Mouse (Mus musculus): Measurements from ENCODE around the gene Cgrrf1. TPM values are rescaled to one million over a fixed set of nuclear protein-coding genes. Genes with fewer than 3 reads are reported as not detected.
A peak's percentile ranks its signal among the peaks of the same experiment; 100 is the strongest.

Gene Cgrrf1
- polyA plus RNA-seq, 1 experiment: 8.0 TPM

DNA sequence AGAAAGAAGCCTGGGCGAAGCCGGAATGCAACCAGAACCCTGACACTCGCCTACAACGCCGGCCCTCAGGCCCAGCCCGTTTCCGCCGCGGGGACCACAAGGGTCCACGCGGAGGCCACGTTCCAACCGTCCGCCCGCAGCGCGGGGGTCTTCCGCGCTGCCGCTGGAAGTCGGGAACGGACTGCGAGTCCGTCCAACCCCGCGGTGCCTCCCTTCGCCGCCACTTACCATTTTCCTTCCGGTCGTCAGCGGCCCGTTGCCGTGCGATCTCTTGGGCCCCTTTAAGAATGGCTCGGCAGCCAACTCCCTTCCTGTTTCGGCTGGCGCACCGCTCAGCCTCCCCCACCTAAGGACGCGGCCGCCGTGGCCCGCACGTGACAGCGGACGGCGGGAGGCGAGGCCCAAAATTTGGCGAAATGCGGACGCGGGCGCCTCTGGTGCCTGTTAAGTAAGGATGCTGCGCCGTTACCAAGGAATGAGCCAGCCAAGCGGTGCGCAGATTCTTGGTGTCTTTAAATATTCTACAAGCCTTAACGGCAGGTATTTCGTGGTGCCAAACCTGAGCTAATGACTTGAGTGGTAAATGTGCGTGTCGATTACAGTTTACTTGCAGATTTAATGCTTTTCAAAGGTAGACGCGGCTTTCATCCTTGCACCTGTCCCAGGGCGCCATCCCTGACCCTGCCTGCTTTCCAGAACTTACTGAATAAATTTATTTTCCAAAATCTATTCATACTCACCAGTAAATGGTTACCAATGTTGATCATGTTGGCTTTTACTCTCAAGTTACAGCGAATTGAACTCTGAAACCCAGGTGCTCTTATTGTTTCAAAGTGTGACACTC, 9.8 kb upstream of the Cgrrf1 start, which contains the start of gene Gmfb:
Gene Gmfb (minus strand): TSS at position 370 of the 844 bp plus-strand sequence.
- Histone ChIP-seq H3K4me3 (ENCODE audit: control insufficient read depth, insufficient read depth, low read length) (peak within 1 kb of the TSS; percentile 85), H3K4me1 (replicated peaks; ENCODE audit: control insufficient read depth, insufficient read depth, low read length) (peaks cover 5% of the 10 kb centered on the region), H3K27ac (ENCODE audit: control insufficient read depth, insufficient read depth, low read length) (peak within 1 kb of the TSS; percentile 9), H3K36me3 (ENCODE audit: control insufficient read depth, insufficient read depth, low read length) (no peaks in the 10 kb centered on the region), H3K27me3 (ENCODE audit: control insufficient read depth, insufficient read depth, low read length) (no peaks in the 10 kb centered on the region)
- WGBS: under 1% methylated on average over 65 of the region's 65 CpGs
- DNase-seq: peak; percentile 97
- TF ChIP-seq POLR2A (IDR thresholded peaks at IDR 0.05; ENCODE audit: control insufficient read depth, extremely low read depth, insufficient read depth, low read length, poor library complexity) (peak; percentile 86), CTCF (IDR thresholded peaks at IDR 0.05; ENCODE audit: borderline replicate concordance, control insufficient read depth, extremely low read depth, insufficient read depth, low read length, poor library complexity) (0 out of 2 replicates have a peak, but pooled peaks have one; percentile 48)

DNA sequence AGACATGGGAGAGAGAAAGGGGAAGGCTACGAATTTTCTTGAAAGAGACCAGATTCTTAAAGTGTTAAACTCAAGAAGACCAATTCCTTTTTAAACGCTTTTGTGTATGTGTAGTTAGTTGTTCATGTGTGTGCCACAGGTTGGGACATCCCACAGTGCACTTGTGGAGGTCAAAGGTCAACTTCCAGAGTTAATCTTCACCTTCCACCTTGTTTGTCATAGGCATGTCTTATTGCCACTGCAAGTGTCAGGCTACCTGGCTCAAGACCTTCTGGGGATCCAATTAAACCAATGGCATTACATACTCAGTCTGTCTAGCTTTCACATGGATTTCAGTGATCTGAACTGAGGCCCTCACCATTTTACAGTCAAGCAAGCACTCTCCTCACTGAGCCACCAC, 7.9 kb upstream of the Cgrrf1 start:
- WGBS: 92% methylated on average over 2 of the region's 2 CpGs
- no peak for DNase-seq

DNA sequence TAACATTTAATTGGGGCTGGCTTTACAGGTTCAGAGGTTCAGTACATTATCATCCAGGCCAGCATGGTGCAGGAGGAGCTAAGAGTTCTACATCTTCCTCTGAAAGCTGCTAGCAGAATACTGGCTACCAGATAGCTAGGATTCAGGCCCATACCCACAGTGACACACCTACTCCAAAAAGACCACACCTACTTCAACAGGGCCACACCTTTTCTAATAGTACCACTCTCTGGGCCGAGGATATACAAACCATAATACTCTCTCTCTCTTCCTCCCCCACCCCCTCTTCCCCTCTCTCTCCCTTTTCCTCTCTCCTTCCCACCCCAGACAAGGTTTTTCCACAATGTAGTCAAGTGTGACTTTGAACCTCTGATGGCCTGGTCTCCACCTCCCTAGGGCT, 4.5 kb upstream of the Cgrrf1 start:
- no peak for DNase-seq
- WGBS: 79% methylated on average over 1 of the region's 1 CpGs
- peaks cover 3% of the 10 kb centered on the region; the same call in 1 of the 2 replicates for H3K4me1 ChIP-seq (replicated peaks; ENCODE audit: control insufficient read depth, insufficient read depth, low read length)
- no peak for TF ChIP-seq POLR2A (IDR thresholded peaks at IDR 0.05; ENCODE audit: control insufficient read depth, extremely low read depth, insufficient read depth, low read length, poor library complexity)
- no peak for TF ChIP-seq CTCF (IDR thresholded peaks at IDR 0.05; ENCODE audit: borderline replicate concordance, control insufficient read depth, extremely low read depth, insufficient read depth, low read length, poor library complexity)
- no peak overlapping the region for H3K4me3 ChIP-seq (ENCODE audit: control insufficient read depth, insufficient read depth, low read length)
- H3K27me3 ChIP-seq (ENCODE audit: control insufficient read depth, insufficient read depth, low read length): no peaks in the 10 kb centered on the region
- H3K36me3 ChIP-seq (ENCODE audit: control insufficient read depth, insufficient read depth, low read length): no peaks in the 10 kb centered on the region
- H3K27ac ChIP-seq (ENCODE audit: control insufficient read depth, insufficient read depth, low read length): no peak overlapping the region

More for the DNA sequence above, 7.9 kb upstream of the Cgrrf1 start:
- H3K4me1 ChIP-seq (replicated peaks; ENCODE audit: control insufficient read depth, insufficient read depth, low read length): peaks cover 5% of the 10 kb centered on the region
- TF ChIP-seq POLR2A (IDR thresholded peaks at IDR 0.05; ENCODE audit: control insufficient read depth, extremely low read depth, insufficient read depth, low read length, poor library complexity): no peak
- TF ChIP-seq CTCF (IDR thresholded peaks at IDR 0.05; ENCODE audit: borderline replicate concordance, control insufficient read depth, extremely low read depth, insufficient read depth, low read length, poor library complexity): no peak
- no peaks in the 10 kb centered on the region for H3K36me3 ChIP-seq (ENCODE audit: control insufficient read depth, insufficient read depth, low read length)
- H3K27ac ChIP-seq (ENCODE audit: control insufficient read depth, insufficient read depth, low read length): no peak overlapping the region
- no peaks in the 10 kb centered on the region for H3K27me3 ChIP-seq (ENCODE audit: control insufficient read depth, insufficient read depth, low read length)
- no peak overlapping the region for H3K4me3 ChIP-seq (ENCODE audit: control insufficient read depth, insufficient read depth, low read length)

DNA sequence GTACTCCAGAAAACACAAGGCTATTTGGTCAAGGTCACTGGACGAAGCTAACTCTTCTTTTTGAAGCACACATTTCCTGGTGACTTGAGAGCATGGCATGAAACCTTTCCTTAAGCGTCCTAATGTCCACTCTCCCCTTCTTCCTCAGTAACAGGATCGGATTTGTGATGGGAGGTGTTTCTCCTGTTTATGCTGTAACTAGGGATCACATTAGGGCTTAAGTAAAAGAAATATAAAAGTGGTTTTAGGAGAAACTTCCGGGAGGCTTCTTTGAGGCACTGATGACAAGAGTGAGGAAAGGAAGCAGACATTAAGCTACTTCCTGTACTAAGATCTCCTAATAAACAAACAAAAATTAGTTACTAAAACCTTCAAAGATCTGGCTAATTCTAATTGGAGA, 630 bp upstream of the Cgrrf1 start:
- 3% methylated on average over 4 of the region's 4 CpGs for WGBS
- H3K27ac ChIP-seq (ENCODE audit: control insufficient read depth, insufficient read depth, low read length): no peak overlapping the region
- no peaks in the 10 kb centered on the region for H3K36me3 ChIP-seq (ENCODE audit: control insufficient read depth, insufficient read depth, low read length)
- H3K27me3 ChIP-seq (ENCODE audit: control insufficient read depth, insufficient read depth, low read length): no peaks in the 10 kb centered on the region
- peaks cover 4% of the 10 kb centered on the region; the same call in 1 of the 2 replicates for H3K4me1 ChIP-seq (replicated peaks; ENCODE audit: control insufficient read depth, insufficient read depth, low read length)
- no peak for DNase-seq
- TF ChIP-seq POLR2A (IDR thresholded peaks at IDR 0.05; ENCODE audit: control insufficient read depth, extremely low read depth, insufficient read depth, low read length, poor library complexity): no peak
- TF ChIP-seq CTCF (IDR thresholded peaks at IDR 0.05; ENCODE audit: borderline replicate concordance, control insufficient read depth, extremely low read depth, insufficient read depth, low read length, poor library complexity): no peak
- peak overlapping the region; percentile 81 for H3K4me3 ChIP-seq (ENCODE audit: control insufficient read depth, insufficient read depth, low read length)

DNA sequence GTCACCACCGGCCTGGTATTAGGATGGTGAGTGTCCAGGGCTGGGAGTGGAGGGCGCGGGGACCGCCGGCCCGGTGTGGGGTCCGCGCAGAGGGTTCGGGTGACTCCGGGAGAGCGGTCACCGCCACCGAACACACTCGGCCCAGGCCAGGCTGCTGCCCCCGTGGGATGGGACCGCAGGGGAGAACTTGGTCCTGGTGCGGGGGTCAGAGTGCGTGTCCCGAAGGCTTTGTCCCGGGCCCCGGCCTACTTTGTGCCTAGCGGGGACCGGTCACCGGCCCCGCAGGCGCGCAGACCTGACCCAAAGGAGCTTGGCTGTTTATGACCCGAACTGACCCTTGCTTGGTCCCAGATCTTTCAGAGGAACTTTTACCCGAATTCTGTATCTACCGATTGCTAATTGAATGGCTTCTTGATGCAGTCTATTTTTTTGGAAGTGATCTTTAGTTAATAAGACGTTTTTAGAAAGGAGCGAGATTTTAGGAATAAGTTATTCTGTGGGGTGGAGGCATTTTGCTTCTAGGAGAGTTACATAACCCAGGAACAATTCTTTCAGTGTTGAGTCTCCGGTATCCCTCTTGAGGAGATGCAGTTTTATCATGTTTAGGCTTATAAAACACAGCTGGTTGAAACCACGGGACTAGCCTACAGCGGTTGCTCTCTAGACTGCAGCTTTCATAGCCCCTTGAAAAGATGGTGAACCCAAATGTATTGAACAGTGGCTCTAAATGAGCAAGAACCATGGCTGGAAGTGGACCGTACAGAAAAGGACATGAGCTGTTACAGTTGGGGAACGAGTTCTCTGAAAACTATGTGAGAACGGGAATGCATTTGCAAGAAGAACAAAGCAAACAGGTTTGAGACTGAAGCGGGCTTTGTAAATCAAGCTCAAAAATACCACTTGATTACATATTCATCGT, 688 bp downstream of the Cgrrf1 start:
- TF ChIP-seq CTCF (IDR thresholded peaks at IDR 0.05; ENCODE audit: borderline replicate concordance, control insufficient read depth, extremely low read depth, insufficient read depth, low read length, poor library complexity) (no peak), POLR2A (IDR thresholded peaks at IDR 0.05; ENCODE audit: control insufficient read depth, extremely low read depth, insufficient read depth, low read length, poor library complexity) (no peak)
- WGBS: 13% methylated on average over 40 of the region's 40 CpGs
- DNase-seq: no peak

DNA sequence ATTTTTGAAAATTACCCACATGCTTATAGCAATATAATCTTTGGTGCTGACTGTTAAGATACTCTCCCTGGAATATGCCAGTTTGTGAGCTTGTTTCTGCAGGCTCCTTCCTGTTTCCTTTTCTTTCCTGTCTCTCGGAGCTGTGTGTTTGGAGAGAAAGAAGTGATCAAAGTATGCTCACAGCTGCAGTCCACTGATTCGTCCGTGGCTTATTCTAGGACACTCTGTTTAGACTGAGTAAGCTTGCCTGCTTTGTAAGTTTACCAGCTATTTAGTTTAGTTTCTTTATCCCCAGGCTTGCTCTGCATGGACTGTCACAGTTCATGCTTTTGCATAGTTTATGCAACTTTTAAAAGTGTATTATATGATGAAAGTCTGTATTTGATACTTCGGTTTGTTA, 7.4 kb downstream of the Cgrrf1 start:
- WGBS: 88% methylated on average over 4 of the region's 4 CpGs

More for the DNA sequence above, 688 bp downstream of the Cgrrf1 start:
- H3K4me1 ChIP-seq (replicated peaks; ENCODE audit: control insufficient read depth, insufficient read depth, low read length): peaks cover 4% of the 10 kb centered on the region; the same call in 1 of the 2 replicates
- H3K27ac ChIP-seq (ENCODE audit: control insufficient read depth, insufficient read depth, low read length): no peak overlapping the region
- H3K4me3 ChIP-seq (ENCODE audit: control insufficient read depth, insufficient read depth, low read length): peak overlapping the region; percentile 81
- H3K27me3 ChIP-seq (ENCODE audit: control insufficient read depth, insufficient read depth, low read length): no peaks in the 10 kb centered on the region
- no peaks in the 10 kb centered on the region for H3K36me3 ChIP-seq (ENCODE audit: control insufficient read depth, insufficient read depth, low read length)

More for the DNA sequence above, 7.4 kb downstream of the Cgrrf1 start:
- no peak for DNase-seq
- Histone ChIP-seq H3K4me3 (ENCODE audit: control insufficient read depth, insufficient read depth, low read length) (no peak overlapping the region), H3K4me1 (replicated peaks; ENCODE audit: control insufficient read depth, insufficient read depth, low read length) (no peaks in the 10 kb centered on the region), H3K27ac (ENCODE audit: control insufficient read depth, insufficient read depth, low read length) (no peak overlapping the region), H3K27me3 (ENCODE audit: control insufficient read depth, insufficient read depth, low read length) (no peaks in the 10 kb centered on the region), H3K36me3 (ENCODE audit: control insufficient read depth, insufficient read depth, low read length) (no peaks in the 10 kb centered on the region)
- TF ChIP-seq CTCF (IDR thresholded peaks at IDR 0.05; ENCODE audit: borderline replicate concordance, control insufficient read depth, extremely low read depth, insufficient read depth, low read length, poor library complexity): no peak

All from thymus, adult 2 months (tissue).